Comparison of ENCODE assay signal across 27 mouse cellular contexts in the genomic region with DNA sequence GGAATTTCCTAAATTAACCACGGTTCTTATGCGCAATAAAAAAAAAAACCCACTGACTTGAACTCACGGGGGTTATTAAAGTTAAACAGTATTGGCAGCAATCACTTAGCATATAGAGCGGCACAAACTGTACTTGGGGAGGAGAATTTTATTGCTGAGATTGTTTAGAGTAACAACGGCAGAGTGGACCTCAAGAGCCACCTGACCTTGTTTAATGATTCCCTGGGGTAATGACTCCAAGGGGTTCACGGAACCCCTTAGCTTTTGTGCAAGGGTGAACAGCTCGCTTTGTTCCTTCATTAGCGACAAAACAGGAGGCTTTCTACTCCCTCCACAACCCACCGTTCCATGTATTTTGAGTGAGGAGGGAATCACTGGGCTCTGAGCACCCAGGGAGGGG. TPM values are rescaled to one million over a fixed set of nuclear protein-coding genes. Genes with fewer than 3 reads are reported as not detected.
"Had no signal": no experiment of that assay in that cellular context is flagged by ENCODE, and none has a peak within 500 bp of the region (broad histone marks: within the 10 kb centered on the region; RNA-seq: fewer than 3 reads in every experiment).

No protein-coding gene starts in this region.

- H3K9ac ChIP-seq: liver, postnatal 0 days; lung, embryonic 15.5 days; midbrain, embryonic 12.5 days; neural tube, embryonic 12.5 days had no signal

- H3K4me2 ChIP-seq: lung, embryonic 15.5 days; midbrain, embryonic 12.5 days; neural tube, embryonic 12.5 days had no signal

- ATAC-seq: liver, postnatal 0 days; lung, postnatal 0 days; midbrain, embryonic 16.5 days had no signal

- H3K4me3 ChIP-seq: lung, embryonic 15.5 days; megakaryocyte, embryonic 14.5 days; midbrain, embryonic 10.5 days; midbrain, embryonic 12.5 days; myocyte; neural tube, embryonic 12.5 days had no signal

- H3K4me1 ChIP-seq: lung, embryonic 15.5 days; megakaryocyte, embryonic 14.5 days; midbrain, embryonic 10.5 days; midbrain, embryonic 12.5 days; neural tube, embryonic 12.5 days had no signal

- H3K9me3 ChIP-seq: lung, embryonic 15.5 days; megakaryocyte, embryonic 14.5 days; midbrain, embryonic 10.5 days; midbrain, embryonic 12.5 days; neural tube, embryonic 12.5 days had no signal

- H3K27me3 ChIP-seq: lung, embryonic 15.5 days; midbrain, embryonic 12.5 days; neural tube, embryonic 12.5 days had no signal

- H3K27ac ChIP-seq: lung, embryonic 15.5 days; macrophage; midbrain, embryonic 10.5 days; midbrain, embryonic 12.5 days; neural tube, embryonic 12.5 days had no signal

- DNase-seq: liver, postnatal 0 days; lung, adult 2 months; lung, postnatal 14 days; lung, postnatal 36 days; midbrain, embryonic 14.5 days; right cerebral cortex, adult 18-20 months; right cerebral cortex, postnatal 25 days; right cerebral cortex, postnatal 4 days; spleen, adult 18-20 months; thymus, adult 18-20 months; thymus, postnatal 14 days; thymus, postnatal 36 days had no signal

- H3K36me3 ChIP-seq: lung, embryonic 15.5 days; midbrain, embryonic 10.5 days; midbrain, embryonic 12.5 days; neural tube, embryonic 12.5 days had no signal

RNA-seq across cellular contexts. Expression of a gene that starts 4.5 kb away (rescaled TPM):
- polyA plus RNA-seq: lung, embryonic 15.5 days; lung, postnatal 0 days; macrophage; midbrain, embryonic 10.5 days; midbrain, embryonic 12.5 days; midbrain, embryonic 14.5 days; myocyte; neural tube, embryonic 12.5 days had no signal

RNA-seq across cellular contexts. Expression of a gene that starts 12.2 kb away (rescaled TPM):
- total RNA-seq: megakaryocyte progenitor cell, adult 5-6 weeks had no signal
- polyA plus RNA-seq: liver, postnatal 0 days; lung, adult 2 months; lung, embryonic 15.5 days; lung, postnatal 0 days; macrophage; midbrain, embryonic 10.5 days; midbrain, embryonic 12.5 days; midbrain, embryonic 14.5 days; midbrain, embryonic 16.5 days; myocyte; neural tube, embryonic 12.5 days; neural tube, embryonic 14.5 days; small intestine, adult 2 months; stomach, embryonic 14.5 days; stomach, embryonic 16.5 days; thymus, postnatal 0 days had no signal

RNA-seq across cellular contexts. Expression of a gene that starts 17.4 kb away (rescaled TPM):
- total RNA-seq: megakaryocyte progenitor cell, adult 5-6 weeks had no signal
- polyA plus RNA-seq: liver, postnatal 0 days; lung, adult 2 months; lung, embryonic 15.5 days; lung, postnatal 0 days; macrophage; midbrain, embryonic 10.5 days; midbrain, embryonic 12.5 days; midbrain, embryonic 14.5 days; midbrain, embryonic 16.5 days; myocyte; neural tube, embryonic 12.5 days; neural tube, embryonic 14.5 days; small intestine, adult 2 months; stomach, embryonic 14.5 days; stomach, embryonic 16.5 days; thymus, postnatal 0 days had no signal

RNA-seq across cellular contexts. Expression of a gene that starts 40.9 kb away (rescaled TPM):
- total RNA-seq: megakaryocyte progenitor cell, adult 5-6 weeks had no signal
- polyA plus RNA-seq: liver, postnatal 0 days; lung, embryonic 15.5 days; lung, postnatal 0 days; macrophage; midbrain, embryonic 10.5 days; midbrain, embryonic 12.5 days; myocyte; neural tube, embryonic 12.5 days; small intestine, adult 2 months; stomach, embryonic 14.5 days; stomach, embryonic 16.5 days had no signal
